Mouse (Mus musculus): ENCODE results near the gene Pde1c.

DNA sequence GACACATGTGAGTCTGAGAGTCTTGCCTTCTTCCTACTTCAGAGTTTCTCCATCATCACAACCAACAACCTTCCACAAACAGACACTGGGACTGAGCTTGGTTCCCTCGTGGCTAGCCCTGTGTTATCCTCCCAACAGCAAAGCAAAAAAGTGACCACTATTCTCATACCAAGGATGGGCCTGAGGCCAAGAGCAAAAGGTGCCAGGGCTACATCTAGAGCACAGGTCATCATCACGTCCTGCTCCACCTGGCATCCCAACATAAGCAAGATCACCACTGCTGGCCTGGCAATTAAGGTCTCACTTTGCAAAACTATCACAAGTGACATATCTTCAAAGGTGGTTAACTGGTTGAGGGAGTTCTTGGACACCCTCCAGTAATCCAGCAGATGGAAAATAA lies 8.0 kb downstream of the Pde1c start:
- TF ChIP-seq CTCF (IDR thresholded peaks at IDR 0.05; ENCODE audit: control insufficient read depth, insufficient read depth, low read length) (no peak), POLR2A (IDR thresholded peaks at IDR 0.05; ENCODE audit: borderline replicate concordance, control insufficient read depth, low read depth, low read length) (no peak)
